Mouse (Mus musculus): ENCODE data around the gene Runx2.

The Runx2 gene

DNA sequence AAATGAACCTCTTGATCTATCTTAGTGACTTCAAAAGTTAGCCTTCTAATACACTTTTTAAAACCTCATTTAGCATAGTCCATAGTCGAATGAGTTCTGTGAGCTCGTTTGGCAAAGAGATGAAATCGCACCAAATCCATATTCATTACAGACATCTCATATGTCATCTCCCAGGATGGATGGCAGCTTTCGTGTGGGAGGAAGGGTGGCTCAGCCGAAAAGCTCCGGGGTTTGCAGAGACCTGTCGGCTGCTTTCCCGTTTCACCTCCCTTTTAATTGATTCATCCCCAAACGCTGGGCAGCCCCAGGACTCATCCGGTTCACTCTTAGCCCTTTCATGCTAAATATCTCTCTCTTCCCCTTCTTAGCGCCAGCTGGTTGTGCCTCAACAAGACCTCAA, 275.7 kb downstream of the Runx2 start:
- peak; percentile 26 to 38 for DNase-seq (ENCODE audit: low spot score in 2 of 2)

DNA sequence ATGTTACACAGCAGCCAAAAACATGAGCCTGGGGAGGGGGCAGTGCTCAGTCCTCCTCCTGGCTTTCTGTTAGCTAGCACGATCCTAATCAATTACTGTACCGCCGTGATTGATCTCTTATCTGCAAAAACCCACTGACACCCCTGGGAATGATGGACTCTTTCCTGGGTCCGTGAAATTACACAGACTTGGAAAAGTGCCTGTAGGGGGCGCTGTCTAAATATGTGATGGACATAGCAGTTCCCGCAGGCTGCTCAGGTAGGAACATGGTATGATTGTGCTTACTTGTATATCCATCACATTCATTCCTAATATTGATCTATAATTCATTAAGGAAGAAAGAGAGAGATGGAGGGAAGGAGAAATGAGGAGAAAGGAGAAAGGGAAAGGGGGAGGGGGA, 284.6 kb downstream of the Runx2 start:
- peak in 1 of 2 experiments; percentile 22 for DNase-seq (ENCODE audit: low spot score in 2 of 2)

DNA sequence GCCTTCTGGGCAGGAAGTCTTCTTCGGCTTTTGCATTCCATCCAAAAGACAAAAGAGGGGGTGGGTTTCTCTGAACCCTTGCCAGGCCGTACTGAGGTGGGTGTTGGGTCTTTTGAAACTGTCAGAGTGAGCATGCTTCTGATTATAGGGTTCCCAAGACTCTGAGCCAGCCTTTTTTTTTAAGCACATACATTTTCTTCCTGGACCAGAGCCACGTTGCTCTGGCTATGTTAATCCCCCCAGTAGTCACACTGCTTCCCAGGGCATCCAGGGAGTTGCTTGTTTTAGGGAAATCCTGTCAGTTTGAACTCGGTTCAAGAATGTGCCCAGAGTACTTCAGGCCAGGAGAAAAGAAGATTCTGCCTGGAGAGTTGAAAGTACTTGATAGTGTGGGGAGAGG, 286.0 kb downstream of the Runx2 start:
- DNase-seq (ENCODE audit: low spot score in 2 of 2), result no peak

DNA sequence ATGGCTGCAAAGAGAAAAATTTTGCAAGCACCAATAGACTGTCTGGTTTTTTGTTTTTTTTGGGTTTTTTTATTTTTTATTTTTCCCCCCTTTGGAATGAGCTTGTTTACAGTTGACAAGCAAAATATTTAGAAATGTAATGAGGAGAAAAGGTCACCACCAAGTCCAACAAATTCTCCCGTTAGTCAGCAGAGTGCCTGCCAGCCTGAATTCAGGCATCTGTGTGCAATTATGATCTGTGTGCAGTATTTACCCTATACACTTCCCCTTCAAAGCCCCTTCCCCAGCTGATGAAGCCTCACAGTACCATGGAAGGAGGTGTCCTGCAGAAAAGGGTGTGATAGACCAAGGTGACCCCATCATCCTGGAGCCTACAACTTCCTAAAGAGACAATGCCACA, 290.5 kb downstream of the Runx2 start:
- DNase-seq (ENCODE audit: low spot score in 2 of 2), result no peak

DNA sequence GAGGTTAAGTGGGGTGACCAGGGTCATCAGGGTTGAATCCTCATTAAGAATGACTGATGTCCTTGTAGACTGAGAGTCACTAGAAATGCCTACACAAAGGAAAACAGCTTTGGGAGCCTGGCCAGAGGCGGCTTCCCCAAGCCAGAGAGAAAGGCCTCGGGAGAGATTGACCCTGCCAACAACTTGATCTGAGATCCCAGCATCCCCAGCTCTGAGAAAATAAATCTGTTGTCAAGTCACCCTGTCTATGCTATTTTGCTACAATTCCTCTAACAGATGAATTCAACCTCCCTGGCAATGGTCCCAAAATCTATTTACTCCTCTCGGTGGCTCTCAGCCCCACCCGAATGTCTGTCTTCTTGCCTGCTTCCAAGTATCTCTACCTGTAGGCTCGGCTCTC, 291.7 kb downstream of the Runx2 start:
- no peak for DNase-seq (ENCODE audit: low spot score in 2 of 2)

DNA sequence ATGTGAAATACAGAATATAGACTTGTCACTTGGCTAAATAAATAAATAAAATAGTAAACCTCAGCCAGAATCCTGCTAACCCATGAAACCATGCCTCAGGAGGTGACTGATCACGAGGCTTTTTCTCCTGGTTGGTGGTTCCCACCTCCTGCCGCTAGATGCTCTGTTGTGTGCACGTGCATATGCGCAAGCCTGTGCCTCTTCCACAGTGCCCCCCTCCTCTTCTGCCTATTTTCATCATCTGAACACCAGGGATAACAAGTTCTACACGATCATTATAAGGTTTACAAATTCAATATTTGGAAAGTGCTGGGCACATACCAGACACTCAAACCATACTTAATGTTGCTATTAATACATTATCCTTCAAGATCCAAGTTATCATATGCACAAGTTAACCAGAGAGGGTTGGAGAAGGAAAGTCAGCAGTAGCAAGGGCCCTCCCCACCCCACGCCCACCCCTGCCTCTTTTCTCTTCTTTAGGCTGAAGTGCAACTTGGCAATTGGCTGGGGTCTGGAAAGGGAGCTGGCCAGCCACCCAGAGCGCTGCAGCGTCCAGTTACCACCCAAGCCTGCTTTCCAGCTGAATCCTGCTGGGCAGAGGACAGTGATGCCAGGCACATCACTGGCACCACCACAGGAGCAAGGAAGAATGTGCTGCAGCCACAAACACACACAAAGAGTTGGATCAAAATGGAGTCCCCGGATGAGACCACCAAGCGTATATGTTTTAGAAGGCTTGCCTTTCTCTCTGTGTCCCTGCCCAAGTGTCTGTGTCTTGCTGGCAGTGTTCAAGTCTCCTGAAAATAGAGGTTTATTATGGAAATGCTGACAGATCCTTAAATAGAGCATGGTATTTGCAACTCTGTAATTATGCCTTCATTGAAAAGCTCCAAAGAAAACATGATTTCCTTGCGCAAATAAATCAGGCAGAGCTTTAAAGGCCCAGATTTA, 294.2 kb downstream of the Runx2 start:
- DNase-seq (ENCODE audit: low spot score in 2 of 2), result peak in 1 of 2 experiments; percentile 31

DNA sequence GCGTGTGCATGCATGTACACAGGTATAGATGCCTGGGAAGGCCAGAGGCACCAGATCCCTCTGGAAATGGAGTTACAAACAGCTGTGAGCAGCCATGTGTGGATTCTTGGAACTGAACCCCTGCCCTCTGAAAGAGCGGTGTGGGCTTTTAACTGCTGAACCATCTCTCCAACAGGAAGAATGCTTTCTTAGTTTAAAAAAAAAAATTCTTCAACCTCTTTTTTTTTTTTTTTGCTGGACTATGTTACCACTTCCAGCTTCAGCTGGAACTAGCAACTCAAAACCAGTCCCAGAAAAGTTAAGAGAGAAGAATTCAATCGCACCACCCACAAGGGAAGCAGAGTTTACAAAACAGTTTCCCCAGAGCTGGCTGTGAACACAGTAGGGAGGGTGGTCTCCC, 295.2 kb downstream of the Runx2 start:
- DNase-seq (ENCODE audit: low spot score in 2 of 2), result no peak

DNA sequence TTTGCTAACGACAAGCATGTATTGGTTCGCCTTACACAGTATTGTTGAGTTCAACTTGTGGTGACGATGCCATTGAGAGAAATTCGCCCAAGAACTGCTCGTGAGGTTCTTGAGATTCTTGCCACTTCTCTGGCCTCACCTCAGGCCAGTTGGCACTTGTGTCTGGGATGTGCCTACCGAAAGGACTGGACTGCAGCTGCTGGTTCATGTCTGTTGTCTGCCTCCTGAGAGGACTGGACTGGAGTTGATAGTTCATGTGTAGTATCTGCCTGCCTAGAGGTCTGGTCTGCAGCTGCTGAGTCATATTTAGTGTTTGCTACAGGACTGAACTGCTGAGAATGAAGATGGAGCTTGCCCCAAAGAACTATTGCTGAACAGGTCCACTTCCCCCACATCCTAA, 296.4 kb downstream of the Runx2 start:
- no peak for DNase-seq (ENCODE audit: low spot score in 2 of 2)

DNA sequence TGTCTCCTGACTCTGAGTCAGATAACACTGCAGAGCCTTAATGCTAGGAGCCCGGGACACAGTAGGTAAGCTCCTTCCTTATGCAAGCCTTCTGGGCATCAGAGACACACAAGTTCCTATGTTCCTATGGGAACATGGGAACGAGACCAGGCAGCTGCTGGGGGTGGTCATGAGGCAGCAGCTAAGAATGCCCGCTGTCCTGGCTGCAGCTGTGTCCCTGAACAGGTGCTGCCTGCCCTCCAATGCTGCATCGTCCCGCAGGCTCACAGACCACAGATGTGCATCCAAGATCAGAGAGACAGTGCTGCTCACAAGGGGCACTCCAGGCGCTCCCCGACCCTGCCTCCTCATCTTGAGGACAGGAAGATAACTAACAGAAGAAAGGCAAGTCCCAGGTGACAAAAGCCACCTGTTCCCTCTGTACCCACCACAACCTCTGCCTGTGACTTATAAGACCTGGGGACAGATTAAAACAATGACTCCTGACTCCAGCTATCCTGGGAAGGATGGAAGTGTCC, 306.3 kb downstream of the Runx2 start:
- no peak for DNase-seq (ENCODE audit: low spot score in 2 of 2)

DNA sequence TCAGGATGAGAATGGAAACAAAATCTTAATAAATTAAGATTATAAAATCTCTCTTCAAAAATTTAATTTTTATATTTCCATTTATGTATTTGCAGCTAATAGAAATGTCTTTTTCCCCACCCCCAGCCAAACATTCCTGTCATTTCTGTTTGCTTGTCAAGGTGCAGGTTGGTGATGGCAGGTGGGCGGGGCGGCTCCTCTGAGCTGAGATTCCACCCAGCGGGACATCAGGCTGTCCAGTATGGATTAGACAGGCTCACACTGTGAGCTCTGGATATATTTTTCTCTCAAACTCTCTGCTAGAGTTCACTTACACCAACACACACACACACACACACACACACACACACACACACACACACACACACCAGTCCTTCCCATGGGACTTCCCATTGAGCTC, 306.9 kb downstream of the Runx2 start:
- no peak for DNase-seq (ENCODE audit: low spot score in 2 of 2)

DNA sequence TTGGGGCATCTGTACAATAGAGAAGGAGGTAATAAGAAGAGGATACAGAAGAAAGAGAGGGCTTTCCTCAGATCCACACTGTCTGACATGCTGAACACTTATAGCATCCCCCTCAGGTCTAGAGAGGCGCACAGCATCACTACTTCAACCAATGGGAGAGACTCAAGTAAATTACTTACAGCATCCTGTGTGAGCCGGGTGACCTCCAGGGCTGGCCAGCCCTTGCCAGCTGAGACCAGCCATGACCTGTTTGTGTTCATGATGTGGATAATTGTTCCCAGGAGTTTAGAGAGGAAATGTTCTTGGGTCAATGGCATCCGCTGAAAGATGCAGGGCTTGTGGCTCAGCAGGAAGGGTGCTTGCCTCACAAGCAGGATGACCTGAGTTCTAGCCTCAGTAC, 308.1 kb downstream of the Runx2 start:
- DNase-seq (ENCODE audit: low spot score in 2 of 2), result no peak

DNA sequence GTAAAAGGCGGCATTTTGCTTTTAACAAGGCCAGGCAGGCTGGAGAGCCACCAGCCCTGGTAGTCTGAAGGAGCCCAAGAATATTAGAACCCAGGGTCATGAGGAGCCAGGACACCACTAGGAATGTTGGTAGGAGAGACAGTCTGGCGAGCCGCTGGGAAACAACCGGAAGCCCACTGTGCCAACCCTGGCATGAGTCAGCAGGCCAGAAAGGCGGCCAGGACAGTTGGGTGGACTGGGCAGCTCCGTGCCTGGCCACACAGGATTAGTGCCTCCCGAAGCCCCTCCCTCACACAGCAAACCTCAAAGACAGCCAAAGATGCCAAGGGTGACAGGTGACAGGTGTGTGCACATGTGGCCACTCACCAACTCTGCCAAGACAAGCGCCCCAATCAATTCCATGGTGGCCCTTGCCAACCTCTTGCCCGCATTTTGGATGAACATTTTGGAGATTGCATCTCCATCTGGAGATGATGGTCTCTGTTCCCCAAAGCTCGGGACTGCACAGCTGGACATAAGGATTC, 309.7 kb downstream of the Runx2 start:
- DNase-seq (ENCODE audit: low spot score in 2 of 2), result no peak

DNA sequence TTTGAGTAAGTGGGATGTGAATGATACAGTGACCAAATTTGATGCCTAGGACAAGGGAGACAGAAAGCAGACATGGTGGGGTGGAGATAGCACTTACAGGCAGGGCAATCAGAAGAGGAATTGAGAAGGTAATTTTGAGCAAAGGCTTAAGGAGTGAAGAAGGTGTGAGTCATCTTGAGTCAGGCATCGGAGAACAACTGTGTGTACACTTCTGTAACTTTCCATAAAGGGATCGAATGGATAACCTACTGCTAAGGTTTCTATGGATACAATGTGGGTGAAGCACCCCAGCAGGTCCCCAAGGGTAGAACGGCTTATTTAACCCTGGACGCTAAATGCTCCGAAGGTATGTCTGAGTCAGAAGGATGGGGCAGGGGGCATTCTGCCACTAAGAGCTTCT, 312.4 kb downstream of the Runx2 start:
- DNase-seq (ENCODE audit: low spot score in 2 of 2), result peak in 1 of 2 experiments; percentile 23

DNA sequence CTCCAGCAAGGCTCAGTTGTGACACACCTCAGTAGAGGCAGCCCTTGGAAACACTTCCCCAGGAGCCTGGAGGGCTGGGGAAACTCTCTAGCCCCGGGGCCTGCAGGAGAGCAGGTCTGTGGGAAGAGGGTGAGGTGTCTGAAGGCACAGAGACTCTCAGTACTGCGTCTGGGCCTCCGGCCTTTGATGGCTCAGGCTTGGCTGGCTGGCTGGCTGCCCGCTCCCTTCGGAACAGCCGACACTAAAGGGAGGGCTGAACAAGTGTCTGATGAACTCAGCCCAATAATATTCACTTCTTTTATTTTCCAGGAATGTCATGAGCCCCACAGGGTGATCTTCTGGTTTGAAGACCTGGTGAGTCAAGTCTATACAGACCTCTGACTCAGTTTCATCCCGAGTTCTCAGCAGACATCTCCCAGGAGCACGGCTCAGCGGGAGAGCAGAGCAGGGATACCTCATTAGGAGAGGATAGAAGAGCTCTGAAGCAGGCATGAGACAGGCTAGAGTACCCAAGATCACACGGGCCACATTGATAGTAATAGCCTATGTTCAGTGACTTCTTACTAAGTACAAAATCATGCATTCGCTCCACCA, 314.2 kb downstream of the Runx2 start:
- no peak for DNase-seq (ENCODE audit: low spot score in 2 of 2)

DNA sequence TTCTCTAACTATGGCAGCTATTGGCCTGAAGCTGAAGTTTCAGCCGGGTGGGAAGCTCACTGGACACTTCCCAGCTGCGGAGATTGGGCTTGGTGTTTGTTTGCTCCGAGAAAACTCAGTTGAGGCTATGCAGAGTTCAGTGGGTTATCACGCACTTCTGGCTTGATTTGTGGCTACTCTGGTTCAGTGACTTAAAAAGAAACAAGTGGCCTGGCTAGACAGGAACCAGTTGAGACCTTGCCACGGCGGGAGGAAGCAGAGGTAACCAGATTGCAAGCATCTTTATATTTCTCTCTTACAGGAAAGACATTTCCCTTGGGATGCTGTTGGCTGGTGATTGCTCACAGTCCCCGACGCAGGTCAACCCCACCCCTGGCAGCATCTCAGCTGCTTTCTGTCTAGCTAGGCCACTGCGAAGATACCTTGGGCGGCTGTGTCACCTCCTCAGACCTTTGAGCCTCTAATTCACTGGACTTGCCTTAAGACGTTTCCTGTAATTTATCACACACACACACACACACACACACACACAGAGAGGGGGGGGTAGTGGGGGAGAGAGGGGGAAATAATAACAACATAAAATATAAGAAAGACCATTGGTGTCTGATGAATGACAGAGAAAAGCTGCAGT, 324.3 kb downstream of the Runx2 start:
- DNase-seq (ENCODE audit: low spot score in 2 of 2), result no peak

DNA sequence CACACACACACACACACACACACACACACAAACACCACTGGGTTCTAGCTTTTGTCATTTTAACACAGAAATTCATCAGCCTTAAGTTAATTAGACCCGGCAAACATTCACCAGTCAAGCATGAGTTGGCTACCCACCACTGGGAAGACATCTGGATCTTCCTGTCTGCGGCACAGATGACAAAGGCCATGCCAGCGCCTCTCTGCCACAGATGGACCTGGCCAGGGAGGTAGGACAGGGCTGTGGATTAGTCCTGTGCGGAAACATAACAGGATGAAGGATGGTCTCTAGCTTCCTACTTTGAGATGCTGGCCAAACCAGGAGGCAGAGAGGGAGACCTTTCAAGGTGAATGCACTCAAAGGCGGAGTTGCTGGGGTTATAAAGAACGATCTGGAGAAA, 325.3 kb downstream of the Runx2 start:
- DNase-seq (ENCODE audit: low spot score in 2 of 2), result no peak

DNA sequence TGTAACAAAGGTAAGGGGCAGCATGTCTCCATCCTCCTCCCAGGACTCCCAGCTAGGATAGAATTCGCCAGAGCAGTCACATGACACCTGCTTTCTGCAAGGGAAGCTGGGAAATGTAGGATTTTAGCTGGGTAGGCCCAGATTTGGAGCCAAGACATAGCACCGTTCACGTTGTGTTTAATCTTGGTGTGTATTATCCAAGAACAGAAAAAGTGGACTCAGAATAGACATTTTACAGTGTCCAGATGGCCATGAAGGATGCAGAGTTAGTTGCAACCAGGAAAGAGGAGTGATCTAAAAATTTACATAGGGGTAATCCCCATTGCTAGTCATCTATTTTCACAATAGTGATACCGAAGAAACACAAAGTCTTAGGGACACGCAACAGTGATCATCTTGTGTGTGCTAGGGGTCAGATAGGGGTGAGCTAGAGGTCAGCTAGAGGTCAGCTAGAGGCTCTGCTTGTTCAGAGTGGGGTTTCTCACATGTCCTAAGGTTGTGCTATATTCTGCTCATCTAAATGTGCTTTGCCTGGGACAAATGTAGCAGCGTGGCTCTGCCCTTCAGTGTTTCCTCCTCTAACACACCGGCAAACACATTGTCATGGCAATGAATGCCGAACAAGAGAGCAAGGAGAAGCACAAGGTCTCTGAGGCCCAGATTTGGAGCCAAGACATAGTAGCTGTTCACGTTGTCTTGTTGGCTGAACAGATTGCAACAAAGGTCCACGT, 326.9 kb downstream of the Runx2 start:
- peak; percentile 18 to 22 for DNase-seq (ENCODE audit: low spot score in 2 of 2)

DNA sequence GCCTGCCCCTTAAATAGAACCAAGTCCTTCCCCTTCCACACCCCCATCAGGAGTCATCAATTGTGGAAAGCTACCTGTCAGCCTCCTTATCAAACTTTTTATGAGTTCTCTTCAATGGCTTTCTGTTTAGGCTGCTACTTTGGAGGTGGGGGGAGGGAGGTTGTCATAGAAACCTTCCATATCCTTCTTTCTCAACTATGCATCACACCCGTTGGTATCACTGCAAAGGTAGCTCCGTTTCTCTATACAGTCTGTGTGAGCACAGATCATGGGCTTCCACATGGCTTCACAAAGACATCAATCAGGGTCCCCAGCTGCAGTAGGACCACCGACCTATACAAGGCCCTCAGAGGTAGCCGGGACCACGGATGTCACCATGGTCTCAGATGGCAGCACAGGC, 329.3 kb downstream of the Runx2 start:
- no peak for DNase-seq (ENCODE audit: low spot score in 2 of 2)

DNA sequence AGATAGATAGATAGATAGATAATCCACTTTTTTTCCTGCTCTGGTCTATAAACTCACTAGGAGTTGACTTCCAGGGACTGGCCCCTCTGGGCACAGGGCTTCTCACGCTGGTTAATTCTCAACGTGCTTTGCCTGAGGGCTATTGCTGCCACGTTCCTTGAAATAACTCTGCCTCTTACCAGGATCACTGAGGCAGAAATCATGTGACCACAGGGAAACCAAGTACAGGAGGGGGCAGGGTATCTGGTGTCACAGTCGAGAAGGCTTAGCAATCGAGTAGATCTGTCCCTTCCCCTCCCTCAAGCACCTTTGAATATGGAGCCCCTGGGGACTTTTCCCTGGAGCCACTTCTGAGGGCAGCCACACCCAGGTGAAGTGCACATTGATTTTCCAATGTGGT, 334.7 kb downstream of the Runx2 start:
- DNase-seq (ENCODE audit: low spot score in 2 of 2), result no peak

DNA sequence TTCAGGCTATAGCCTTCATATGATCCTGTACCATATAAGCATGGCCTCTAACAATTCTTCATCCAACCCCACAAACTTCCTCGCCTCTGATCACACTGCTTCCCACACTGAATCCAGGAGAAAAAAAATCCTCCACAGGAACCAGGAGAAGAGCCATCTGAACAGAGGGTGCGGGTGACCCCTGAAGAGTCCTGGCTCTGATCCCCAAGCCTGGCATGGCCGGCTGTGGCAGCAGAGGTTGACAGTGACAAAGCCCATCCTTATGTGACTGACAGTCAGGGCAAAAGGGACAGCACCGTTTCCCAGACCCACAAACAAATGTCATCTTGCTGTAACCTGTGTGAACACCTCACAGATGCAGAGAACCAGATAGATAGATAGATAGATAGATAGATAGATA, 335.1 kb downstream of the Runx2 start:
- no peak for DNase-seq (ENCODE audit: low spot score in 2 of 2)

DNA sequence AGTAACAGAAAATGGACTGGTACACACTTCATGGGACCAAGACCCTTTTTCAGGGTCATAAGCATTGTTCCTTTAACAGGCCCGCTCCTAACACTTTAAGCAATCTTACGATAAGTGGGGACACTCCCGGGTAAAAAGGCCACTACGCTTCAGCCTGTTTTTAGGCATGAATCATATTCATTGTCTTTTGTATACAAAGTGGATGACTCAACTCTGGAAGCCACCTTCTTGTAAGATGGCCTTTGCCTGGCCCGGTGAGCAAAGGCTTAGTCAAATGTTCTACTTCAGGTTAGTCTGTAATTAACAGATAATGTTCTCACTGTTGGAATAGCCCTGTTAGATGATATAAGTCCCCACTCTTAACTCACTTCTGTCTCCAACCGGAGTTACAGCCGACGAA, 338.7 kb downstream of the Runx2 start:
- no peak for DNase-seq (ENCODE audit: low spot score in 2 of 2)

DNA sequence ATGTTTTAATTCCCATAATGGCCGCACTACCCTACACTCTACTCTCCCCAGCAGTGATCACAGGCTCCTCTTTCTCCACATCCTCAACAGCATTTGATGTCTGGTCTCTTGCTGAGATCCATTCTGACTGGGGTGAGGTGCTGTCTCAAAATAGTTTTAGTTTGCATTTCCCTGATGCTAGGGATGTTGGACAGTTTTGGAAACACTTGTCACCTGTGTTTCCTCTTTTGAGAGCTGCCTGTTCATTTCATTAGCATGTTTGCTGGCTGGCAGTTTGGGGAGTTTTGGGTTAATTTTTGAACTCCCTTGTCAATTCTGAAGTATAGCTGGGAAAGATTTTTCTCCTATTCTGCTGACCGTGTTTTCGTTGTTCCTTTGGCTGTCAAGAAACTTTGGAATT, 340.3 kb downstream of the Runx2 start:
- no peak for DNase-seq (ENCODE audit: low spot score in 2 of 2)
